Mouse (Mus musculus) layer of hippocampus, adult 11-12 months (tissue): ENCODE data around the gene Dbp.

ENCODE experiments used
- DNase-seq: peaks from one replicate; pipeline ENCODE4 v3.0.0; 2022; ENCODE audit warnings: low spot score

The Dbp gene

GRCm38 (mm10) chr7:45693921-45694591 is 10.8 kb upstream of the Dbp start, which contains the start of gene Sec1:
Gene Sec1, minus strand, starts transcription at chr7:45694402.
- DNase-seq, result no peak

GRCm38 (mm10) chr7:45695098-45695497 is 9.8 kb upstream of the Dbp start:
- no peak for DNase-seq

- no peak for DNase-seq
These were observed 7.0 kb upstream of the Dbp start for GRCm38 (mm10) chr7:45697894-45698293.

- DNase-seq, result no peak
These were observed 5.3 kb upstream of the Dbp start, which contains the start of gene Car11 for GRCm38 (mm10) chr7:45699523-45700141. Gene Car11, plus strand, starts transcription at chr7:45699843.

GRCm38 (mm10) chr7:45700301-45701015 is 4.4 kb upstream of the Dbp start:
- DNase-seq, result peak; percentile 88

GRCm38 (mm10) chr7:45701072-45701471 is 3.8 kb upstream of the Dbp start:
- DNase-seq, result no peak

- no peak for DNase-seq
These were observed 3.3 kb upstream of the Dbp start for GRCm38 (mm10) chr7:45701607-45702006.

- no peak for DNase-seq
These were observed 2.6 kb upstream of the Dbp start for GRCm38 (mm10) chr7:45702316-45702715.

- no peak for DNase-seq
These were observed 1.9 kb upstream of the Dbp start for GRCm38 (mm10) chr7:45702809-45703520.

- no peak for DNase-seq
These were observed 1.3 kb upstream of the Dbp start for GRCm38 (mm10) chr7:45703521-45704033.

- DNase-seq, result peak; percentile 88
These were observed 785 bp upstream of the Dbp start for GRCm38 (mm10) chr7:45704046-45704559.

- DNase-seq, result peak; percentile 69
These were observed 566 bp downstream of the Dbp start for GRCm38 (mm10) chr7:45705443-45705864.

- peak; percentile 92 for DNase-seq
These were observed 989 bp downstream of the Dbp start for GRCm38 (mm10) chr7:45705873-45706281.

- DNase-seq, result peak; percentile 88
These were observed 1.9 kb downstream of the Dbp start for GRCm38 (mm10) chr7:45706721-45707241.

- DNase-seq, result peak; percentile 96
These were observed 2.6 kb downstream of the Dbp start for GRCm38 (mm10) chr7:45707375-45707967.

GRCm38 (mm10) chr7:45708221-45708761 is 3.4 kb downstream of the Dbp start:
- DNase-seq, result no peak

- DNase-seq, result peak; percentile 48
These were observed 4.1 kb downstream of the Dbp start for GRCm38 (mm10) chr7:45709036-45709435.

GRCm38 (mm10) chr7:45709677-45710355 is 4.9 kb downstream of the Dbp start:
- no peak for DNase-seq

- DNase-seq, result peak; percentile 49
These were observed 5.7 kb downstream of the Dbp start for GRCm38 (mm10) chr7:45710477-45711191.
